Comparison of ENCODE assay signal across 10 mouse cellular contexts in genomic region chr7:30492765-30493164, GRCm38 (mm10). TPM values are rescaled to one million over a fixed set of nuclear protein-coding genes. Genes with fewer than 3 reads are reported as not detected.
DNase-seq lines count a peak whose midpoint lies in the region; ATAC-seq lines count a peak whose summit lies in the region.
"Had no signal": no experiment of that assay in that cellular context is flagged by ENCODE, and none has a peak within 500 bp of the region (broad histone marks: within the 10 kb centered on the region; RNA-seq: fewer than 3 reads in every experiment).

No protein-coding gene starts in this region.

- no peaks in the 10 kb centered on the region for H3K9me3 ChIP-seq in heart, embryonic 12.5 days (replicated peaks)
- H3K9me3 ChIP-seq: embryonic facial prominence, embryonic 12.5 days had no signal

- H3K36me3 ChIP-seq in heart, embryonic 12.5 days = no peaks in the 10 kb centered on the region
- H3K36me3 ChIP-seq: embryonic facial prominence, embryonic 12.5 days had no signal

- no peak overlapping the region for H3K4me3 ChIP-seq in heart, embryonic 12.5 days
- H3K4me3 ChIP-seq: embryonic facial prominence, embryonic 12.5 days had no signal

- H3K9ac ChIP-seq in heart, embryonic 12.5 days = no peak overlapping the region
- H3K9ac ChIP-seq: embryonic facial prominence, embryonic 12.5 days had no signal

- peaks cover 44% of the 10 kb centered on the region for H3K27me3 ChIP-seq in heart, embryonic 12.5 days (replicated peaks)

- H3K4me2 ChIP-seq in heart, embryonic 12.5 days = no peak overlapping the region
- H3K4me2 ChIP-seq: embryonic facial prominence, embryonic 12.5 days had no signal

- intact Hi-C loops in left cerebral cortex, postnatal 14 days (cut with DNase I) = loop anchor here (5.0 kb wide), 2 partner anchors 50 to 60 kb away; partner anchors contain the start of genes Hspb6 and Proser3

- no peaks in the 10 kb centered on the region for H3K4me1 ChIP-seq in heart, embryonic 12.5 days (replicated peaks)
- H3K4me1 ChIP-seq: embryonic facial prominence, embryonic 12.5 days had no signal

- peak; percentile 72 for DNase-seq in heart, adult 8-10 months (ENCODE audit: low spot score)
- DNase-seq in adrenal gland, adult 2 months = peak; percentile 78
- DNase-seq in embryo, embryonic 11 days = peak; percentile 77
- DNase-seq in hindlimb bud, embryonic 11.5 days (ENCODE audit: extremely low spot score, low read depth, low spot score) = peak; percentile 31
- peak; percentile 76 to 86 for DNase-seq in left cerebral cortex, postnatal 14 days (ENCODE audit: low spot score in 2 of 2)
- DNase-seq in testis, postnatal 10 days (ENCODE audit: low spot score) = peak; percentile 92

- H3K27ac ChIP-seq in heart, embryonic 12.5 days (ENCODE audit: poor library complexity, severe bottlenecking) = no peak overlapping the region
- H3K27ac ChIP-seq: embryonic facial prominence, embryonic 12.5 days had no signal

- ATAC-seq in heart, embryonic 12.5 days (ENCODE audit: insufficient number of reproducible peaks, low FRiP score) = no peak
- ATAC-seq in monocyte, adult 5-6 weeks (replicated peaks; ENCODE audit: insufficient number of reproducible peaks, low FRiP score, low TSS enrichment, poor library complexity, severe bottlenecking) = peak; percentile 52; the same call in 1 of the 2 replicates

- 20% methylated on average over 4 of the region's 4 CpGs for WGBS in heart, embryonic 12.5 days

RNA-seq across cellular contexts. Expression of gene Prodh2, which starts 0.7 kb away (rescaled TPM):
- total RNA-seq in heart, adult 8-10 months (2022) = not detected
- 1.00 TPM in 1 of 2 replicates, not detected in the other for polyA plus RNA-seq in heart, embryonic 12.5 days (2016; fragmentation: Nextera tagmentation; extraction: Ambion mirVana)
- total RNA-seq in adrenal gland, adult 2 months (2021) = under 1 TPM in 1 of 2 experiments, not detected in 1; 0.86 TPM
- polyA plus RNA-seq in adrenal gland, adult 2 months (2012; rRNA removed) = 0.10 TPM in 1 of 2 replicates, not detected in the other
- not detected for total RNA-seq in left cerebral cortex, postnatal 14 days (2021)
- total RNA-seq in monocyte, adult 5-6 weeks (2017) = not detected in 3 replicates
- polyA plus RNA-seq: embryonic facial prominence, embryonic 12.5 days; neural tube, embryonic 14.5 days had no signal

RNA-seq across cellular contexts. Expression of gene Nphs1, which starts 34.6 kb away (rescaled TPM):
- total RNA-seq in heart, adult 8-10 months (2022) = not detected
- polyA plus RNA-seq in heart, embryonic 12.5 days (2016; fragmentation: Nextera tagmentation; extraction: Ambion mirVana) = 0.06 and 0.23 TPM in 2 replicates
- not detected for total RNA-seq in adrenal gland, adult 2 months (2021)
- not detected in 2 replicates for polyA plus RNA-seq in adrenal gland, adult 2 months (2012; rRNA removed)
- total RNA-seq in left cerebral cortex, postnatal 14 days (2021) = under 1 TPM; 0.35 to 0.53 TPM
- not detected in 3 replicates for total RNA-seq in monocyte, adult 5-6 weeks (2017)
- polyA plus RNA-seq: neural tube, embryonic 14.5 days had no signal

RNA-seq across cellular contexts. Expression of gene Kirrel2, which starts 35.3 kb away (rescaled TPM):
- total RNA-seq in heart, adult 8-10 months (2022) = not detected
- 1.1 and 1.3 TPM in 2 replicates for polyA plus RNA-seq in heart, embryonic 12.5 days (2016; fragmentation: Nextera tagmentation; extraction: Ambion mirVana)
- total RNA-seq in adrenal gland, adult 2 months (2021) = not detected
- not detected in 2 replicates for polyA plus RNA-seq in adrenal gland, adult 2 months (2012; rRNA removed)
- total RNA-seq in left cerebral cortex, postnatal 14 days (2021) = 1 to 10 TPM; 6.1 to 8.0 TPM
- total RNA-seq in monocyte, adult 5-6 weeks (2017) = not detected in 3 replicates

RNA-seq across cellular contexts. Expression of gene Arhgap33, which starts 42.1 kb away (rescaled TPM):
- under 1 TPM; 0.32 to 0.60 (median 0.36) TPM for total RNA-seq in heart, adult 8-10 months (2022)
- 10.1 and 10.9 TPM in 2 replicates for polyA plus RNA-seq in heart, embryonic 12.5 days (2016; fragmentation: Nextera tagmentation; extraction: Ambion mirVana)
- total RNA-seq in adrenal gland, adult 2 months (2021) = 1 to 10 TPM; 2.2 to 3.1 TPM
- 20.3 and 23.2 TPM in 2 replicates for polyA plus RNA-seq in adrenal gland, adult 2 months (2012; rRNA removed)
- 100 to 1,000 TPM; 233 to 246 TPM for total RNA-seq in left cerebral cortex, postnatal 14 days (2021)
- total RNA-seq in monocyte, adult 5-6 weeks (2017) = 0.97 to 1.5 TPM in 2 of 3 replicates, not detected in the other

RNA-seq across cellular contexts. Expression of gene Aplp1, which starts 47.4 kb away (rescaled TPM):
- total RNA-seq in heart, adult 8-10 months (2022) = 1 to 10 TPM; 3.2 to 4.2 (median 3.6) TPM
- 41.6 and 43.4 TPM in 2 replicates for polyA plus RNA-seq in heart, embryonic 12.5 days (2016; fragmentation: Nextera tagmentation; extraction: Ambion mirVana)
- 10 to 100 TPM; 22.7 to 43.2 TPM for total RNA-seq in adrenal gland, adult 2 months (2021)
- 37.7 and 54.1 TPM in 2 replicates for polyA plus RNA-seq in adrenal gland, adult 2 months (2012; rRNA removed)
- total RNA-seq in left cerebral cortex, postnatal 14 days (2021) = 1,000 to 10,000 TPM; 1,098 to 1,148 TPM
- total RNA-seq in monocyte, adult 5-6 weeks (2017) = 0.68 TPM in 1 of 3 replicates, not detected in the others

Comparison
In these comparisons a context has a peak if more than half of its experiments do, and no peak if none do; other contexts are left out.
1. DNase-seq: peak in every context shown above with its lines; median percentile 92 in testis, postnatal 10 days; 81 in left cerebral cortex, postnatal 14 days; 78 in adrenal gland, adult 2 months; 77 in embryo, embryonic 11 days; 72 in heart, adult 8-10 months; 31 in hindlimb bud, embryonic 11.5 days.